Mouse (Mus musculus) liver, embryonic 14.5 days (tissue): ENCODE results near the gene Jdp2.

Experiments
- CTCF ChIP-seq: IDR thresholded peaks from 2 replicates; pipeline ENCODE4 v1.5.1; 2016; ENCODE audit warnings: antibody characterized with exemption, low read depth, control low read depth
- EP300 ChIP-seq: IDR thresholded peaks from 2 replicates; pipeline ENCODE4 v1.6.1; 2016; ENCODE audit warnings: antibody characterized with exemption, low read depth

DNA sequence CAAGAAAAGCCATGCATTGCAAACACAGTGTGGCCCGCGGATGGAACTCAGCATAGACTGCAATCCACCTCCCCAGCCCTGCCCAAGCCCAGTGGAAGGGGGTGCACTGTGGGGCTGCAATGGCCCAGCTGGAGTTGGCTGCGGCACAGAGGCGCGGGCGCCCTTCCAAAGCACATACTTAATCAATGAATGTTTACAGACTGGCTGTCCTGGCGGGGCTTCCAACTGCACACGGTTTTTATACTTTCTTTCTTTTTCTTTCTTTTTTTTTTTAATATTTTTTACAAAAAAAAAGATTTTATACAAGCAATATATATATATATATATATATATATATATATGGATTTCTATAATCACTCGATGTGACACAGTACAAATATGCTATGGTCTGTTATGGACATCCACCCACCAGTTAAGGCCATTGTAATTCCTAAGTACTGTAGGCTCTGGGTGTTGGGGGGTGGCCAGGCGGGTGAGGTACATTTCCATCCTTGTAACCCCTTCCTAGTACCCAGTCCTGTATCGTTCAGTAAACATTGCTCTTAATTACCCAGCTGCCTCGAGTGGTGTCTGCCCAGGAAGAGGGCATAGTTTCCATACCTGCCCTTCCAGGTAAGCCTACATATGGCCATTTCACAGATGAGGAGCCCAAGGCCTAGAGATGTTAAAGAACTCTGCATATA, 40.6 kb downstream of the Jdp2 start:
- TF ChIP-seq CTCF (no peak), EP300 (no peak)
